ENCODE assay signal across 8 mouse cellular contexts in the genomic region with DNA sequence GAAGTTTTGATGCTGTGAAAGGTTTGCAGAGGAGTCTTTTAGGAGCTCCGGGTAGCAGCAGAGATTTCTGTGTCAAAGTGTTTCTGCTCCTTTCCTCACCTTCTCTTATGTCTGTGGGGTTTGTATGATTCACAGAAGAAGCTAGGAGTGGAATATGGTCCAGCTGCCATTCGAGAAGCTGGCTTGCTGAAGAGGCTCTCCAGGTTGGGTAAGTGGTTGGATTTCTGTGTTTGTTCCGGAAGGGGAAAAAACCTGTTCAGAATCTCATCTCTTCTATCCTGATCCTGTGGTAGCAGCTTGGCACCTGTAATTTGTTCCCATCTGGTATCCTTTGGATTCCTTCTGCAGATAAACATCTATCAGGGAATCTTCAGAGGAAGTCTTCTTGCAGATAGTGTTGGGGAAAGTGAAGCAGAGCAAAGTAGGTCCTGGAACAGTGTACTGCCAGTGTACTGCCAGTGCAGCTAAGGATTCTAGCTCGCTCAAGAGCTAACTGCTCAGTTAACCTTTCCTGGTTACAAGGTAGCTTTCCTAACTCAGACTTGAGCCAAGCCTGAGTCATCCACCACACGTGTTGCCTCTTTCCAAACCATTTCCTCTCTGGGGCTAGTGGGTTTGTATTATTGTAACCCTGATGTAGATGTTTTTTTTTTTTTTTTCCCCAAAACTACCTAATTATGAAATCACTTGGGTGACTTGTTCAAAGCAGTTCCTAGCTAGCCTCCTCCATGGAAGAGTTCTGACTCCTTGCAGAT. TPM values are rescaled to one million over a fixed set of nuclear protein-coding genes. Genes with fewer than 3 reads are reported as not detected.
A peak's percentile ranks its signal among the peaks of the same experiment; 100 is the strongest.
DNase-seq lines count a peak whose midpoint lies in the region; ATAC-seq lines count a peak whose summit lies in the region.

No protein-coding gene starts in this region.

- H3K4me1 ChIP-seq in heart, embryonic 14.5 days (ENCODE audit: control insufficient read depth in 2 of 2, insufficient read depth in 2 of 2, low read length in 2 of 2), result peaks cover 2 to 9% of the 10 kb centered on the region in 2 experiments; a peak in 3 of 4 replicates
- peaks cover 16% of the 10 kb centered on the region for H3K4me1 ChIP-seq in embryonic facial prominence, embryonic 13.5 days
- peaks cover 12% of the 10 kb centered on the region for H3K4me1 ChIP-seq in limb, embryonic 10.5 days
- H3K4me1 ChIP-seq in neural tube, embryonic 12.5 days, result peaks cover 9% of the 10 kb centered on the region; the same call in 1 of the 2 replicates

- no peaks in the 10 kb centered on the region for H3K9me3 ChIP-seq in heart, embryonic 14.5 days (ENCODE audit: control insufficient read depth, low read length)
- no peaks in the 10 kb centered on the region for H3K9me3 ChIP-seq in embryonic facial prominence, embryonic 13.5 days
- no peaks in the 10 kb centered on the region for H3K9me3 ChIP-seq in limb, embryonic 10.5 days (replicated peaks)
- no peaks in the 10 kb centered on the region for H3K9me3 ChIP-seq in neural tube, embryonic 12.5 days

- H3K27ac ChIP-seq in heart, embryonic 14.5 days (replicated peaks in 1 of 2; ENCODE audit: control insufficient read depth in 1 of 2, insufficient read depth in 1 of 2, low read depth in 2 of 2, low read length in 2 of 2), result no peak overlapping the region
- H3K27ac ChIP-seq in embryonic facial prominence, embryonic 13.5 days, result no peak overlapping the region
- no peak overlapping the region for H3K27ac ChIP-seq in limb, embryonic 10.5 days
- no peak overlapping the region for H3K27ac ChIP-seq in neural tube, embryonic 12.5 days

- 32% methylated on average over 5 of the region's 5 CpGs for WGBS in heart, embryonic 14.5 days
- 25% methylated on average over 5 of the region's 5 CpGs for WGBS in embryonic facial prominence, embryonic 13.5 days
- WGBS in limb, embryonic 10.5 days, result 34% methylated on average over 5 of the region's 5 CpGs
- WGBS in neural tube, embryonic 12.5 days, result 32% methylated on average over 5 of the region's 5 CpGs

- no peak for ATAC-seq in heart, embryonic 14.5 days (ENCODE audit: insufficient number of reproducible peaks, insufficient read depth, low FRiP score, low read depth)
- no peak for ATAC-seq in embryonic facial prominence, embryonic 13.5 days (ENCODE audit: insufficient number of reproducible peaks, insufficient read depth, low FRiP score, low TSS enrichment, low read depth)
- ATAC-seq in neural tube, embryonic 12.5 days (ENCODE audit: low FRiP score, low read depth), result no peak

- no peak for DNase-seq in heart, postnatal 25 days (ENCODE audit: low spot score)
- no peak for DNase-seq in limb, embryonic 10.5 days (ENCODE audit: low spot score)
- DNase-seq in thymus, postnatal 10 days (ENCODE audit: low spot score in 2 of 2), result no peak
- DNase-seq in adrenal gland, postnatal 14 days, result no peak
- DNase-seq in ovary, adult 18-20 months (ENCODE audit: low spot score), result no peak

- H3K4me2 ChIP-seq in heart, embryonic 14.5 days (ENCODE audit: low read length), result peak overlapping the region; percentile 85; the same call in 1 of the 2 replicates
- peak overlapping the region; percentile 98 for H3K4me2 ChIP-seq in embryonic facial prominence, embryonic 13.5 days
- peak overlapping the region; percentile 74 for H3K4me2 ChIP-seq in neural tube, embryonic 12.5 days (replicated peaks)

- no peaks in the 10 kb centered on the region for H3K36me3 ChIP-seq in heart, embryonic 14.5 days (ENCODE audit: control insufficient read depth, insufficient read depth, low read length)
- H3K36me3 ChIP-seq in embryonic facial prominence, embryonic 13.5 days, result no peaks in the 10 kb centered on the region
- no peaks in the 10 kb centered on the region for H3K36me3 ChIP-seq in limb, embryonic 10.5 days
- H3K36me3 ChIP-seq in neural tube, embryonic 12.5 days, result no peaks in the 10 kb centered on the region

- H3K4me3 ChIP-seq in heart, embryonic 14.5 days (ENCODE audit: control insufficient read depth in 1 of 2, insufficient read depth in 1 of 2, low read depth in 1 of 2, low read length in 2 of 2), result peak overlapping the region in 1 of 2 experiments; percentile 46; a peak in 2 of 4 replicates
- H3K4me3 ChIP-seq in embryonic facial prominence, embryonic 13.5 days, result peak overlapping the region; percentile 47
- peak overlapping the region; percentile 57; the same call in 1 of the 2 replicates for H3K4me3 ChIP-seq in limb, embryonic 10.5 days
- peak overlapping the region; percentile 45 for H3K4me3 ChIP-seq in neural tube, embryonic 12.5 days

- no peak overlapping the region for H3K9ac ChIP-seq in heart, embryonic 14.5 days (ENCODE audit: low read length)
- H3K9ac ChIP-seq in embryonic facial prominence, embryonic 13.5 days, result peak overlapping the region; percentile 65; the same call in 1 of the 2 replicates
- H3K9ac ChIP-seq in neural tube, embryonic 12.5 days, result peak overlapping the region; percentile 53; the same call in 1 of the 2 replicates

- intact Hi-C loops in heart, postnatal 25 days (cut with DNase I), result no loop called here

- peaks cover 31% of the 10 kb centered on the region for H3K27me3 ChIP-seq in heart, embryonic 14.5 days (ENCODE audit: control insufficient read depth, insufficient read depth, low read length)
- peaks cover 42% of the 10 kb centered on the region for H3K27me3 ChIP-seq in embryonic facial prominence, embryonic 13.5 days
- peaks cover 59% of the 10 kb centered on the region for H3K27me3 ChIP-seq in limb, embryonic 10.5 days (ENCODE audit: low read depth, poor library complexity, severe bottlenecking)
- H3K27me3 ChIP-seq in neural tube, embryonic 12.5 days (replicated peaks), result peaks cover 40% of the 10 kb centered on the region

RNA-seq across cellular contexts. Expression of gene Arg2, which starts 1.3 kb away (rescaled TPM):
- 0.14 and 0.28 TPM in 2 replicates for polyA plus RNA-seq in heart, embryonic 14.5 days (2014; fragmentation: Nextera tagmentation; extraction: Ambion mirVana)
- not detected for total RNA-seq in heart, postnatal 25 days (2021)
- polyA plus RNA-seq in embryonic facial prominence, embryonic 13.5 days (2015; fragmentation: Nextera tagmentation; extraction: Ambion mirVana), result 4.9 and 6.1 TPM in 2 replicates
- 0.20 and 0.26 TPM in 2 replicates for polyA plus RNA-seq in limb, embryonic 10.5 days (2016; fragmentation: Nextera tagmentation; extraction: Ambion mirVana)
- polyA plus RNA-seq in neural tube, embryonic 12.5 days (2016; fragmentation: Nextera tagmentation; extraction: Ambion mirVana), result 17.1 and 20.2 TPM in 2 replicates
- total RNA-seq in adrenal gland, postnatal 14 days (2021), result not detected in 2 replicates

RNA-seq across cellular contexts. Expression of gene Vti1b, which starts 40.6 kb away (rescaled TPM):
- polyA plus RNA-seq in heart, embryonic 14.5 days (2014; fragmentation: Nextera tagmentation; extraction: Ambion mirVana), result 88.9 and 89.1 TPM in 2 replicates
- 10 to 100 TPM; 73.5 to 80.3 TPM for total RNA-seq in heart, postnatal 25 days (2021)
- 99.9 and 116 TPM in 2 replicates for polyA plus RNA-seq in embryonic facial prominence, embryonic 13.5 days (2015; fragmentation: Nextera tagmentation; extraction: Ambion mirVana)
- polyA plus RNA-seq in limb, embryonic 10.5 days (2016; fragmentation: Nextera tagmentation; extraction: Ambion mirVana), result 91.8 and 99.8 TPM in 2 replicates
- 133 and 135 TPM in 2 replicates for polyA plus RNA-seq in neural tube, embryonic 12.5 days (2016; fragmentation: Nextera tagmentation; extraction: Ambion mirVana)
- total RNA-seq in adrenal gland, postnatal 14 days (2021), result 70.7 and 75.4 TPM in 2 replicates

RNA-seq across cellular contexts. Expression of gene Pigh, which starts 42.4 kb away (rescaled TPM):
- 14.3 and 14.8 TPM in 2 replicates for polyA plus RNA-seq in heart, embryonic 14.5 days (2014; fragmentation: Nextera tagmentation; extraction: Ambion mirVana)
- total RNA-seq in heart, postnatal 25 days (2021), result 1 to 10 TPM; 3.8 to 4.0 TPM
- polyA plus RNA-seq in embryonic facial prominence, embryonic 13.5 days (2015; fragmentation: Nextera tagmentation; extraction: Ambion mirVana), result 36.5 and 37.6 TPM in 2 replicates
- 28.4 and 34.4 TPM in 2 replicates for polyA plus RNA-seq in limb, embryonic 10.5 days (2016; fragmentation: Nextera tagmentation; extraction: Ambion mirVana)
- polyA plus RNA-seq in neural tube, embryonic 12.5 days (2016; fragmentation: Nextera tagmentation; extraction: Ambion mirVana), result 24.5 and 26.8 TPM in 2 replicates
- 8.2 and 10.0 TPM in 2 replicates for total RNA-seq in adrenal gland, postnatal 14 days (2021)
